Mouse (Mus musculus): ENCODE results near the gene Ucn3.

DNA sequence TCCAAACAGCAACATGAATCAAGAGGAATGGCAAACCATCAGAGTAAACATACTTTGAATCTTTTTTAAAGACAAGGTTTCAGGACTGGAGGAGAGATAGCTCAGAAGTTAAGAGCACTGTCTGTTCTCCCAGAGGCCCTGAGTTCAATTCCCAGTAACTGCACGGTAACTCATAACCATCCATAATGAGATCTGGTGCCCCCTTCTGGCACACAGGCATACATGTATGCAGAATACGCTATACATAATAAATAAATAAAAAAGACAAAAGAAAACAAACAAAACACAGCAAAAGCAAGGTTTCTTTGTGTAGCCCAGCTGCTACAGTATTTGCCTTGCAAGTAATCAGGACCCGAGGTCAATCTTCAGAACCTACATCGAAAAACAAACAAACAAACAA lies 4.3 kb upstream of the Ucn3 start:
- no peak for TF ChIP-seq POLR2A (IDR thresholded peaks at IDR 0.05; ENCODE audit: borderline replicate concordance, control insufficient read depth, low read depth, low read length)
- TF ChIP-seq CTCF (IDR thresholded peaks at IDR 0.05; ENCODE audit: control insufficient read depth, insufficient read depth, low read length), result no peak
